Mouse (Mus musculus) intestine, embryonic 14.5 days (tissue): ENCODE data around the gene Dcun1d2. TPM values are rescaled to one million over a fixed set of nuclear protein-coding genes. Genes with fewer than 3 reads are reported as not detected.

ENCODE experiments used
- ATAC-seq: fragments of 200-750 bp; cut with Nextera tagmentation; replicated peaks from 2 replicates; pipeline ENCODE4 v1.8.0; 2017; ENCODE audit warnings: low read depth, moderate number of reproducible peaks, moderate TSS enrichment, moderate library complexity; ENCODE audit not compliant: low FRiP score, low TSS enrichment
- DNase-seq: peaks from one replicate; pipeline ENCODE4 v3.0.0-alpha.2; 2018; ENCODE audit warnings: low spot score
- H3K27ac ChIP-seq: fragments of 300-500 bp; sonication (generic); 2 replicates; pipeline ENCODE4 v1.5.1; 2014; ENCODE audit warnings: low read depth, mild to moderate bottlenecking, control low read depth
- H3K27me3 ChIP-seq: fragments of 300-500 bp; sonication (generic); replicated peaks from 2 replicates; pipeline ENCODE4 v1.6.1; 2014; ENCODE audit warnings: low read length, control low read depth; ENCODE audit not compliant: control insufficient read depth, insufficient read depth
- H3K36me3 ChIP-seq: fragments of 300-500 bp; sonication (generic); 2 replicates; pipeline ENCODE4 v1.6.1; 2014; ENCODE audit warnings: low read length, control low read depth; ENCODE audit not compliant: control insufficient read depth, insufficient read depth
- H3K4me1 ChIP-seq: fragments of 300-500 bp; sonication (generic); replicated peaks from 2 replicates; pipeline ENCODE4 v1.6.1; 2014; ENCODE audit warnings: low read length, control low read depth, mixed read lengths; ENCODE audit not compliant: control insufficient read depth, insufficient read depth
- H3K4me2 ChIP-seq: fragments of 300-500 bp; sonication (generic); 2 replicates; pipeline ENCODE4 v1.6.1; 2014; ENCODE audit warnings: low read length
- H3K4me3 ChIP-seq: fragments of 300-500 bp; sonication (generic); 2 replicates; pipeline ENCODE4 v1.5.1; 2014; ENCODE audit warnings: low read depth, low read length, control low read depth, mixed read lengths
- H3K9ac ChIP-seq: fragments of 300-500 bp; sonication (generic); 2 replicates; pipeline ENCODE4 v1.6.1; 2014; ENCODE audit warnings: mild to moderate bottlenecking, low read length
- H3K9me3 ChIP-seq: fragments of 300-500 bp; sonication (generic); 2 replicates; pipeline ENCODE4 v1.6.1; 2016; ENCODE audit warnings: low read length, control low read depth; ENCODE audit not compliant: control insufficient read depth
- WGBS: fragments of 180-500 bp; shearing (Covaris S2); extraction: QIAGEN DNeasy Blood & Tissue Kit; methylation state at CpG from one replicate; pipeline ENCODE4 v1.1.7; 2014; 5-methylcytosine and 5-hydroxymethylcytosine counted together
- polyA plus RNA-seq: library from polyadenylated mRNA; unstranded; fragments of >200 nt; fragmentation: Nextera tagmentation; extraction: Ambion mirVana; gene quantifications from 2 replicates; pipeline ENCODE4 v1.2.1, GENCODE M21; 2014

Dcun1d2 gene
- polyA plus RNA-seq, 1 experiment from 2014 or later: 22.5 TPM

- 60% methylated on average over 3 of the region's 3 CpGs for WGBS
- no peak for ATAC-seq
- no peaks in the 10 kb centered on the region for H3K9me3 ChIP-seq
- H3K27ac ChIP-seq: no peak overlapping the region
- H3K9ac ChIP-seq: no peak overlapping the region
- DNase-seq: no peak
- H3K4me3 ChIP-seq: no peak overlapping the region
- H3K4me2 ChIP-seq: no peak overlapping the region
- no peaks in the 10 kb centered on the region for H3K36me3 ChIP-seq
- H3K4me1 ChIP-seq: no peaks in the 10 kb centered on the region
- no peaks in the 10 kb centered on the region for H3K27me3 ChIP-seq
These were observed 60.7 kb downstream of the Dcun1d2 start for GRCm38 (mm10) chr8:13227184-13227583.

- H3K9ac ChIP-seq: no peak overlapping the region
- ATAC-seq (no peak), DNase-seq (no peak)
These were observed 61.6 kb downstream of the Dcun1d2 start for GRCm38 (mm10) chr8:13226288-13226687.

GRCm38 (mm10) chr8:13224426-13224825 is 63.5 kb downstream of the Dcun1d2 start:
- Histone ChIP-seq H3K9ac (no peak overlapping the region), H3K4me3 (no peak overlapping the region), H3K36me3 (no peaks in the 10 kb centered on the region), H3K4me1 (no peaks in the 10 kb centered on the region), H3K9me3 (no peaks in the 10 kb centered on the region), H3K27me3 (no peaks in the 10 kb centered on the region), H3K27ac (no peak overlapping the region), H3K4me2 (no peak overlapping the region)
- ATAC-seq (no peak), DNase-seq (no peak)
- WGBS: 83% methylated on average over 9 of the region's 9 CpGs

More at GRCm38 (mm10) chr8:13226288-13226687, 61.6 kb downstream of the Dcun1d2 start:
- Histone ChIP-seq H3K4me1 (no peaks in the 10 kb centered on the region), H3K27ac (no peak overlapping the region), H3K4me3 (no peak overlapping the region), H3K4me2 (no peak overlapping the region), H3K36me3 (no peaks in the 10 kb centered on the region), H3K9me3 (no peaks in the 10 kb centered on the region), H3K27me3 (no peaks in the 10 kb centered on the region)
- WGBS: 66% methylated on average over 6 of the region's 6 CpGs

- ATAC-seq: no peak
- no peak overlapping the region for H3K27ac ChIP-seq
- H3K9ac ChIP-seq: no peak overlapping the region
- H3K9me3 ChIP-seq: no peaks in the 10 kb centered on the region
- no peak overlapping the region for H3K4me3 ChIP-seq
- H3K4me1 ChIP-seq: peaks cover 3% of the 10 kb centered on the region; the same call in 1 of the 2 replicates
- WGBS: 89% methylated on average over 4 of the region's 4 CpGs
- H3K4me2 ChIP-seq: no peak overlapping the region
- no peaks in the 10 kb centered on the region for H3K36me3 ChIP-seq
- no peaks in the 10 kb centered on the region for H3K27me3 ChIP-seq
- DNase-seq: no peak
These were observed 69.5 kb downstream of the Dcun1d2 start for GRCm38 (mm10) chr8:13218441-13218840.

- DNase-seq: no peak
- H3K27me3 ChIP-seq: no peaks in the 10 kb centered on the region
- H3K4me3 ChIP-seq: no peak overlapping the region
- no peak for ATAC-seq
- no peaks in the 10 kb centered on the region for H3K36me3 ChIP-seq
- no peak overlapping the region for H3K27ac ChIP-seq
- H3K9ac ChIP-seq: no peak overlapping the region
- H3K4me2 ChIP-seq: no peak overlapping the region
- peaks cover 3% of the 10 kb centered on the region; the same call in 1 of the 2 replicates for H3K4me1 ChIP-seq
- no peaks in the 10 kb centered on the region for H3K9me3 ChIP-seq
These were observed 69.9 kb downstream of the Dcun1d2 start for GRCm38 (mm10) chr8:13217986-13218385.

- Histone ChIP-seq H3K4me2 (no peak overlapping the region), H3K27me3 (no peaks in the 10 kb centered on the region), H3K9me3 (no peaks in the 10 kb centered on the region), H3K9ac (no peak overlapping the region), H3K4me3 (no peak overlapping the region), H3K27ac (no peak overlapping the region), H3K4me1 (peaks cover 3% of the 10 kb centered on the region; the same call in 1 of the 2 replicates), H3K36me3 (no peaks in the 10 kb centered on the region)
- 13% methylated on average over 5 of the region's 5 CpGs for WGBS
- no peak for DNase-seq
- ATAC-seq: no peak
These were observed 70.8 kb downstream of the Dcun1d2 start for GRCm38 (mm10) chr8:13217093-13217492.

GRCm38 (mm10) chr8:13216386-13216785 is 71.5 kb downstream of the Dcun1d2 start:
- WGBS: 61% methylated on average over 8 of the region's 8 CpGs
- no peak for ATAC-seq
- H3K27ac ChIP-seq: no peak overlapping the region
- H3K9ac ChIP-seq: no peak overlapping the region
- H3K36me3 ChIP-seq: no peaks in the 10 kb centered on the region
- H3K9me3 ChIP-seq: no peaks in the 10 kb centered on the region
- DNase-seq: no peak
- no peak overlapping the region for H3K4me2 ChIP-seq
- no peak overlapping the region for H3K4me3 ChIP-seq
- H3K4me1 ChIP-seq: peaks cover 3% of the 10 kb centered on the region; the same call in 1 of the 2 replicates
- H3K27me3 ChIP-seq: no peaks in the 10 kb centered on the region

- H3K4me1 ChIP-seq: peaks cover 3% of the 10 kb centered on the region; the same call in 1 of the 2 replicates
- no peak overlapping the region for H3K27ac ChIP-seq
- DNase-seq (peak; percentile 88), ATAC-seq (peak; percentile 54; the same call in 1 of the 2 replicates)
- no peaks in the 10 kb centered on the region for H3K36me3 ChIP-seq
- WGBS: 24% methylated on average over 10 of the region's 10 CpGs
- H3K9me3 ChIP-seq: no peaks in the 10 kb centered on the region
- H3K27me3 ChIP-seq: no peaks in the 10 kb centered on the region
- H3K4me3 ChIP-seq: no peak overlapping the region
- no peak overlapping the region for H3K9ac ChIP-seq
- no peak overlapping the region; the same call in 1 of the 2 replicates for H3K4me2 ChIP-seq
These were observed 74.3 kb downstream of the Dcun1d2 start for GRCm38 (mm10) chr8:13213479-13214268.

- Histone ChIP-seq H3K36me3 (no peaks in the 10 kb centered on the region), H3K4me1 (peaks cover 3% of the 10 kb centered on the region; the same call in 1 of the 2 replicates), H3K9me3 (no peaks in the 10 kb centered on the region), H3K4me3 (no peak overlapping the region), H3K27me3 (no peaks in the 10 kb centered on the region), H3K9ac (no peak overlapping the region), H3K4me2 (no peak overlapping the region), H3K27ac (no peak overlapping the region)
- 70% methylated on average over 1 of the region's 1 CpGs for WGBS
- no peak for DNase-seq
- ATAC-seq: no peak
These were observed 78.2 kb downstream of the Dcun1d2 start for GRCm38 (mm10) chr8:13209770-13210169.
